Mouse (Mus musculus) forebrain, embryonic 11.5 days (tissue): ENCODE data around the gene Lef1. TPM values are rescaled to one million over a fixed set of nuclear protein-coding genes. Genes with fewer than 3 reads are reported as not detected.

Source experiments
- ATAC-seq: fragments of 200-750 bp; cut with Nextera tagmentation; replicated peaks from 2 replicates; pipeline ENCODE4 v1.8.0; 2017; ENCODE audit warnings: moderate TSS enrichment; ENCODE audit not compliant: low FRiP score
- DNase-seq: peaks from one replicate; pipeline ENCODE4 v3.0.0-alpha.2; 2017; ENCODE audit warnings: low spot score
- H3K27ac ChIP-seq: fragments of 300-500 bp; sonication (generic); 2 replicates; pipeline ENCODE4 v1.5.1; 2014; ENCODE audit warnings: low read depth, low read length
- H3K27me3 ChIP-seq: fragments of 300-500 bp; sonication (generic); 2 replicates; pipeline ENCODE4 v1.6.1; 2014; ENCODE audit warnings: mild to moderate bottlenecking, low read length, mixed read lengths; ENCODE audit not compliant: control insufficient read depth, insufficient read depth
- H3K36me3 ChIP-seq: fragments of 300-500 bp; sonication (generic); 2 replicates; pipeline ENCODE4 v1.6.1; 2014; ENCODE audit warnings: mild to moderate bottlenecking, low read length, moderate library complexity, mixed read lengths; ENCODE audit not compliant: control insufficient read depth, insufficient read depth
- H3K4me1 ChIP-seq: fragments of 300-500 bp; sonication (generic); replicated peaks from 2 replicates; pipeline ENCODE4 v1.6.1; 2014; ENCODE audit warnings: low read length, mixed read lengths; ENCODE audit not compliant: control insufficient read depth, insufficient read depth
- H3K4me2 ChIP-seq: fragments of 300-500 bp; sonication (generic); 2 replicates; pipeline ENCODE4 v1.6.1; 2014; ENCODE audit warnings: low read depth, mild to moderate bottlenecking, low read length, moderate library complexity, mixed read lengths; ENCODE audit not compliant: severe bottlenecking
- H3K4me3 ChIP-seq: fragments of 300-500 bp; sonication (generic); 2 replicates; pipeline ENCODE4 v1.5.1; 2014; ENCODE audit warnings: low read depth, low read length
- H3K9ac ChIP-seq: fragments of 300-500 bp; sonication (generic); 2 replicates; pipeline ENCODE4 v1.6.1; 2014; ENCODE audit warnings: low read length
- H3K9me3 ChIP-seq: fragments of 300-500 bp; sonication (generic); 2 replicates; pipeline ENCODE4 v1.6.1; 2016; ENCODE audit warnings: low read length, mixed read lengths; ENCODE audit not compliant: control insufficient read depth
- WGBS: fragments of 180-500 bp; shearing (Covaris S2); extraction: QIAGEN DNeasy Blood & Tissue Kit; methylation state at CpG from one replicate; pipeline ENCODE4 v1.1.7; 2014; 5-methylcytosine and 5-hydroxymethylcytosine counted together
- polyA plus RNA-seq: library from polyadenylated mRNA; unstranded; fragments of >200 nt; fragmentation: Nextera tagmentation; extraction: Ambion mirVana; gene quantifications from 2 replicates; pipeline ENCODE4 v1.2.1, GENCODE M21; 2014

Lef1 gene
- polyA plus RNA-seq, 1 experiment from 2014 or later: 70.0 TPM

DNA sequence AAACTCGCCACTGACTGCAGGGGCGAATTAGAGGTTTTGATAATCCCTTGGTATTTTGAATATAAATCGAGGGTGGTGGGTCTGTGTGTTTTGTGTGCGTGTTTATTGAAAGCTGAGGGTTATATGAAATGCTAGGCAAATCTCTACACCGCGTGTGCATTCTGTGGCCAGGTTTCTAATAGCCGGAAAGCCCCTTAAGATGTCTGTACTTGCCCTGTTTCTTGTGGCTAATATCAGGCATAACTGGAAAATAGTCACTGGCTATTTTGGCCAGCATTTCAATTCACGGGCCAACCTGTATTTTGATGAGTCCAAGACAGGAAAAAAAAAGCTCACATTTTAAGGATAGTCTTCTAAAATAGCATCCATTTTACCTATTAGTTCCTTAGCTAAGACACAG is 28.5 kb downstream of the Lef1 start:
- WGBS: 66% methylated on average over 8 of the region's 8 CpGs
- Histone ChIP-seq H3K36me3 (no peaks in the 10 kb centered on the region), H3K9ac (no peak overlapping the region), H3K4me2 (no peak overlapping the region), H3K27me3 (no peaks in the 10 kb centered on the region), H3K9me3 (no peaks in the 10 kb centered on the region), H3K4me3 (no peak overlapping the region), H3K27ac (no peak overlapping the region), H3K4me1 (peaks cover 29% of the 10 kb centered on the region; the same call in 1 of the 2 replicates)
- DNase-seq: no peak
- ATAC-seq: no peak

DNA sequence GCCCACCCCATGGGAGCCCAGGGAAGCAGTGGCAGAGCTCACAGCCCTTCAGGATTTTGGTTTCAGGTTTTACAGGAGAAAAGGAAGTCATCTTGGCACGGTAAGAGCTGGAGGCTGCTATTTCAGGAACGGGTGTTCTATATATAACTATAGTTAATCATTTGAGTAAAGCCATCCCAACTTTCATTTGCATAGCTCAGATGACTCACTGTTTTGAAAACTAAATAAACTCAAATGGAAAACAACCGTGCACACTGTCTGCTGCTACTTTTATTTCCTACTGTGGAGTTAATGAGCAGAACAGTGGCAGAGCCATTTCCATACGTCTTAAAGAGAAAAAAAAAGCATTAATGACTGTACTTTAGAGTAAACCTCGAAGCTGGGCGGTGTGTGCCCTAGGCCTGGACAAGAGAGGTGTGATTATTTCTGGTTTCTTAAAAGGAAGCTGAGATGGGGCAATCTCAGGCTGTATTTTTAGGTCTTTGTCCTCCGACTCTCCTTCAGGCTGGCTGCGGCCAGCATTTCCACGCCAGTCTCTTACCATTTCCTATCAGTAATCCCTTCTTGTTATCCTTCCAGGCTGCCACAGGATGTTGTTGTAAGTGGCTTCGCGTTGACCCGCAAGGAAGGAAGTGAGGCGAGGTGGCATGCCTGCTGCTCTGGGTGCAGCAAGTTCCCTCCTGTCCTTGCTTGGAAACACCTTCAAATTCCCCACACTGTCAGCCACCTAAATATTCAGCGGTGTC is 29.2 kb downstream of the Lef1 start:
- DNase-seq (no peak), ATAC-seq (no peak)
- Histone ChIP-seq H3K4me2 (no peak overlapping the region), H3K36me3 (no peaks in the 10 kb centered on the region), H3K9ac (no peak overlapping the region), H3K4me3 (no peak overlapping the region), H3K9me3 (no peaks in the 10 kb centered on the region), H3K27ac (no peak overlapping the region), H3K4me1 (peaks cover 23% of the 10 kb centered on the region; the same call in 1 of the 2 replicates), H3K27me3 (no peaks in the 10 kb centered on the region)
- WGBS: 72% methylated on average over 14 of the region's 14 CpGs

DNA sequence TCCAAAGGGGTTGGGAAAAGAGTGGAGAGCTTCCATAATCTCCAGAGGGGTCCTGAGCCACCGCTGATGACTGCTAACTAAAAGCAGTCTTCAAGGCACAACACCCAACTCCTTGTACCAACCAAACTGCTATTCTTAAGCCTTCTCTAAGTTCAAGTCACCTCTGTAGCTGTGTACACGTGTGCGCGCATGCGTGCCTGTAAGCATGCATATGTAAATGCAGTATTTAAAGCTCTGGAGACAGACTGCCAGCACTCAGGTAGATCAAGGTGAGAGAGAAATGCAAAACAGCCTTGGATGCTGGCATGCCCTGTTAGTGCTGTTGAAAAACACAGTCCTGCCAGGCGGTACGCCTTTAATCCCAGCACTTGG is 29.8 kb downstream of the Lef1 start:
- no peaks in the 10 kb centered on the region for H3K27me3 ChIP-seq
- peaks cover 19% of the 10 kb centered on the region; the same call in 1 of the 2 replicates for H3K4me1 ChIP-seq
- no peaks in the 10 kb centered on the region for H3K36me3 ChIP-seq
- 91% methylated on average over 7 of the region's 7 CpGs for WGBS
- no peak overlapping the region for H3K27ac ChIP-seq
- H3K9ac ChIP-seq: no peak overlapping the region
- no peak for DNase-seq
- no peaks in the 10 kb centered on the region for H3K9me3 ChIP-seq
- ATAC-seq: no peak
- H3K4me3 ChIP-seq: no peak overlapping the region
- H3K4me2 ChIP-seq: no peak overlapping the region

- WGBS: 20% methylated on average over 4 of the region's 4 CpGs
- Histone ChIP-seq H3K4me1 (peaks cover 17% of the 10 kb centered on the region; the same call in 1 of the 2 replicates), H3K27ac (no peak overlapping the region), H3K9me3 (no peaks in the 10 kb centered on the region), H3K9ac (no peak overlapping the region), H3K36me3 (no peaks in the 10 kb centered on the region), H3K4me3 (no peak overlapping the region), H3K27me3 (no peaks in the 10 kb centered on the region), H3K4me2 (no peak overlapping the region)
- ATAC-seq: no peak
- DNase-seq: peak; percentile 64
These were observed 31.3 kb downstream of the Lef1 start for GRCm38 (mm10) chr3:131141546-131141945.

- WGBS: 38% methylated on average over 2 of the region's 2 CpGs
- no peak for DNase-seq
- Histone ChIP-seq H3K27me3 (no peaks in the 10 kb centered on the region), H3K4me1 (peaks cover under 1% of the 10 kb centered on the region; the same call in 1 of the 2 replicates), H3K9ac (no peak overlapping the region), H3K4me3 (no peak overlapping the region), H3K27ac (no peak overlapping the region), H3K4me2 (no peak overlapping the region), H3K9me3 (no peaks in the 10 kb centered on the region), H3K36me3 (no peaks in the 10 kb centered on the region)
- ATAC-seq: no peak
These were observed 34.0 kb downstream of the Lef1 start for GRCm38 (mm10) chr3:131144250-131144649.

DNA sequence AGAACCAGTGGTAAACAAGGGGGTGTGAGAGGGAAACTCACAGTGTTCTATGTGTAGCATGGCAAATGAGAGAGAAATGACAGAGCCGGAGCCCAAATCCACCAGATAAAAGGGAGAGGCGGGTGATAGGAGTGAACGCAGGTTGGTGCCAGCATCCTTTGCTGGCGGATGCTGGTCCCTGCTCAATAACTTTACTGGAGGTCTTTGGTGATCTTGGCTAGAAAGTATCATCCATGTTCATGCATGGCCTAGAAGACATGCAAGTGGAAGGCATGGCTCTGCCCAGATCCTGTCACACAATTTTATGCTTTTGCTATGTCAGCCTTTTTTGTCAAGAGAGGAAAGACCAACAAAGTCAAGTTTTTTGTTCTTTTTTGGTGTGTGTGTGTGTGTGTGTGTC is 42.6 kb downstream of the Lef1 start:
- Histone ChIP-seq H3K9ac (no peak overlapping the region), H3K4me3 (no peak overlapping the region), H3K4me1 (peaks cover 10% of the 10 kb centered on the region), H3K9me3 (no peaks in the 10 kb centered on the region), H3K4me2 (no peak overlapping the region), H3K27ac (no peak overlapping the region), H3K36me3 (no peaks in the 10 kb centered on the region), H3K27me3 (no peaks in the 10 kb centered on the region)
- no peak for DNase-seq
- no peak for ATAC-seq
- WGBS: 92% methylated on average over 4 of the region's 4 CpGs

GRCm38 (mm10) chr3:131153896-131154295 is 43.6 kb downstream of the Lef1 start:
- no peaks in the 10 kb centered on the region for H3K36me3 ChIP-seq
- no peak for ATAC-seq
- H3K27me3 ChIP-seq: no peaks in the 10 kb centered on the region
- H3K9ac ChIP-seq: no peak overlapping the region
- 83% methylated on average over 4 of the region's 4 CpGs for WGBS
- no peaks in the 10 kb centered on the region for H3K9me3 ChIP-seq
- peaks cover 10% of the 10 kb centered on the region for H3K4me1 ChIP-seq
- DNase-seq: no peak
- no peak overlapping the region for H3K4me3 ChIP-seq
- no peak overlapping the region for H3K27ac ChIP-seq
- H3K4me2 ChIP-seq: no peak overlapping the region

GRCm38 (mm10) chr3:131154576-131154975 is 44.3 kb downstream of the Lef1 start:
- WGBS: 72% methylated on average over 9 of the region's 9 CpGs
- no peaks in the 10 kb centered on the region for H3K9me3 ChIP-seq
- no peak overlapping the region for H3K27ac ChIP-seq
- H3K9ac ChIP-seq: no peak overlapping the region
- no peak for DNase-seq
- H3K36me3 ChIP-seq: no peaks in the 10 kb centered on the region
- ATAC-seq: no peak; the same call in 1 of the 2 replicates
- no peak overlapping the region for H3K4me3 ChIP-seq
- H3K4me2 ChIP-seq: no peak overlapping the region
- H3K4me1 ChIP-seq: peaks cover 12% of the 10 kb centered on the region
- no peaks in the 10 kb centered on the region for H3K27me3 ChIP-seq

- no peaks in the 10 kb centered on the region for H3K27me3 ChIP-seq
- H3K9ac ChIP-seq: no peak overlapping the region
- no peak overlapping the region for H3K4me3 ChIP-seq
- H3K4me1 ChIP-seq: peaks cover 14% of the 10 kb centered on the region
- no peak for DNase-seq
- H3K27ac ChIP-seq: no peak overlapping the region
- H3K4me2 ChIP-seq: no peak overlapping the region
- H3K36me3 ChIP-seq: no peaks in the 10 kb centered on the region
- no peak for ATAC-seq
- 81% methylated on average over 7 of the region's 7 CpGs for WGBS
- H3K9me3 ChIP-seq: no peaks in the 10 kb centered on the region
These were observed 44.8 kb downstream of the Lef1 start for GRCm38 (mm10) chr3:131155066-131155465.
